Mouse (Mus musculus): ENCODE results near the gene Sh2b1. TPM values are rescaled to one million over a fixed set of nuclear protein-coding genes. Genes with fewer than 3 reads are reported as not detected.

Sh2b1 gene
- polyA plus RNA-seq (2011; ENCODE audit: insufficient read depth, insufficient read length, low read depth, missing spikeins), result 41.8 and 43.8 TPM in 2 replicates

DNA sequence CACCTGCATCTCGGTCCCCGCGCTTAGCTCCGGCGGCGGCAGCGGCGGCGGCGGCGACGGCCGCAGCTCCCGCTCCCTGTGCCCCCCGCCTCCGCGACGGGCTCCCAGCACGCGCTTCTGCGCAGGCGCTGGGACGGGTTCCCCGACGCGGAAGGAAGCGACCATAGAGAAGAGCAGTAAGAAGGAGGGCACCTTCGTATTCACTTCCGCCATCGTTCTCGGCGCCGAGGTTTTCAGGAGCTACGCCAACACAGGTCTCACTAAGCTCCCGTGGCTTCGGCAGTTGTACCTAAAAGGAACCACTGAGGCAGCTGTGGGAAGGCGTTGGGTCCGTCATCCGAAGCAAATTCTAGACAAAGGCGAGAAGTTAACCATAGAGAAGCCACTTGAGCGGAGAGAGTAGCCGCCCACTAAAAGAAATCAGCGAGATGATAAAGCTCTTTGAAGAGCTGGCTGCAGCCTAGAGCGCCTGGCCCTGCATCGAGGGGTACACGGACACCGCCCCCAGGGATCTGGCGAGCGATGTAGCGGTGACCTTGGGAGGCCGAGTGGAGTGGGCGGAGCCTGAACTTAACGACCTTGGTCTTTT, at the start of gene Sh2b1:
Gene Sh2b1, minus strand, starts transcription at position 432 of the 589 bp plus-strand sequence.
- H3K27ac ChIP-seq (ENCODE audit: insufficient read depth, low read length), result peak within 1 kb of the TSS; percentile 57
- peak; percentile 61; the same call in 1 of the 2 replicates for TF ChIP-seq EP300 (IDR thresholded peaks at IDR 0.05; ENCODE audit: insufficient read depth, low read depth, low read length)
- TF ChIP-seq POLR2A (IDR thresholded peaks at IDR 0.05; ENCODE audit: insufficient read depth, low read length), result no peak
- peak; percentile 55 for TF ChIP-seq CTCF (IDR thresholded peaks at IDR 0.05; ENCODE audit: low read depth, low read length)
- peak within 1 kb of the TSS; percentile 85 for H3K4me3 ChIP-seq (ENCODE audit: low read depth, low read length)
- H3K9ac ChIP-seq (ENCODE audit: low read depth, poor library complexity, severe bottlenecking), result peak within 1 kb of the TSS; percentile 90
- no peaks in the 10 kb centered on the region for H3K27me3 ChIP-seq (ENCODE audit: control insufficient read depth, insufficient read depth, low read length, poor library complexity, severe bottlenecking)
- no peaks in the 10 kb centered on the region for H3K9me3 ChIP-seq (replicated peaks; ENCODE audit: control insufficient read depth, insufficient read depth, low read length, poor library complexity, severe bottlenecking)
- H3K4me1 ChIP-seq (ENCODE audit: control insufficient read depth, insufficient read depth, low read length), result no peaks in the 10 kb centered on the region
- H3K36me3 ChIP-seq (ENCODE audit: control insufficient read depth, insufficient read depth, low read length, poor library complexity, severe bottlenecking), result peaks cover 8% of the 10 kb centered on the region

DNA sequence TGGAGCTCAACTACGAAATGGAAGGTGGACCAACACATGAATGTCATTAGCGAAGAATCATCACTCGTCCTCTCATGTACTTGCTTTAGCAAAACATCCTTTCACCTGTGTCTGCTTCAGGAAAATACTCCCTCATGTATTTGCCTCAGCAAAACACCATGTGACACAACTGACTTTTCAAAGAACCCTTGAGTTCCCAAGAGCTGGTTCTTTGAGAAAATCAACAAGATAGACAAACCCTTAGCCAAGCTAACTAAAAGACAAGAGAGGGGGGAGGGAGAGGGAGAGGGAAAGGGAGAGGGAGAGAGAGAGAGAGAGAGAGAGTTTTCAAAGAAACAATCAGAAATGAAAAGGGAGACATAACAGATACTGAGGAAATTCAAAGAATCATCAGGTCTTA, 48.1 kb upstream of the Sh2b1 start:
- H3K9me3 ChIP-seq (replicated peaks; ENCODE audit: control insufficient read depth, insufficient read depth, low read length, poor library complexity, severe bottlenecking), result no peaks in the 10 kb centered on the region
- no peak overlapping the region for H3K9ac ChIP-seq (ENCODE audit: low read depth, poor library complexity, severe bottlenecking)
- H3K27me3 ChIP-seq (ENCODE audit: control insufficient read depth, insufficient read depth, low read length, poor library complexity, severe bottlenecking), result no peaks in the 10 kb centered on the region
- H3K4me3 ChIP-seq (ENCODE audit: low read depth, low read length), result no peak overlapping the region
- no peaks in the 10 kb centered on the region for H3K36me3 ChIP-seq (ENCODE audit: control insufficient read depth, insufficient read depth, low read length, poor library complexity, severe bottlenecking)
- H3K4me1 ChIP-seq (ENCODE audit: control insufficient read depth, insufficient read depth, low read length), result peaks cover 5% of the 10 kb centered on the region
- H3K27ac ChIP-seq (ENCODE audit: insufficient read depth, low read length), result no peak overlapping the region
- TF ChIP-seq EP300 (IDR thresholded peaks at IDR 0.05; ENCODE audit: insufficient read depth, low read depth, low read length) (no peak), CTCF (IDR thresholded peaks at IDR 0.05; ENCODE audit: low read depth, low read length) (no peak), POLR2A (IDR thresholded peaks at IDR 0.05; ENCODE audit: insufficient read depth, low read length) (no peak)

DNA sequence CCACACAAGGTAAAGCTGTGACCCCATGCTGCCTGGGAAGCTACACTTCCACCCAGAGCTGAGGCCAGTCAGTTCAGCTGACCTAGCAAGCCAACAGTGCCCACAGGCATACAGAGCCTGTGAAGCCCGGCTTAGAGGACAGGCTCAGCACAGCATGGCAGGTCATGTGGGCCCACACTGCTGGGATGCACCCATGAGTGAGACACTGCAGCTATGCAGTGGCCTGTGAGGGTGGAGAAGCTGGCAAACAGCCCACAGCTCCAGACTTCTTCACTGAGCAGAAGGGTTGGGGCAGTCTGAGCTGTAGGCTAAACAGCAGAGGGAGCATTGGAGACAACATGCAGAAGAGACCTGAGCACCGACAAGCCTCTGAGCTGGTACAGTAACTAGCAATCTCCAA, 44.3 kb upstream of the Sh2b1 start:
- Histone ChIP-seq H3K36me3 (ENCODE audit: control insufficient read depth, insufficient read depth, low read length, poor library complexity, severe bottlenecking) (no peaks in the 10 kb centered on the region), H3K9me3 (replicated peaks; ENCODE audit: control insufficient read depth, insufficient read depth, low read length, poor library complexity, severe bottlenecking) (no peaks in the 10 kb centered on the region), H3K27ac (ENCODE audit: insufficient read depth, low read length) (no peak overlapping the region), H3K9ac (ENCODE audit: low read depth, poor library complexity, severe bottlenecking) (no peak overlapping the region), H3K4me1 (ENCODE audit: control insufficient read depth, insufficient read depth, low read length) (peaks cover 8% of the 10 kb centered on the region), H3K27me3 (ENCODE audit: control insufficient read depth, insufficient read depth, low read length, poor library complexity, severe bottlenecking) (no peaks in the 10 kb centered on the region), H3K4me3 (ENCODE audit: low read depth, low read length) (no peak overlapping the region)
- TF ChIP-seq POLR2A (IDR thresholded peaks at IDR 0.05; ENCODE audit: insufficient read depth, low read length) (no peak), EP300 (IDR thresholded peaks at IDR 0.05; ENCODE audit: insufficient read depth, low read depth, low read length) (no peak), CTCF (IDR thresholded peaks at IDR 0.05; ENCODE audit: low read depth, low read length) (no peak)

- TF ChIP-seq POLR2A (IDR thresholded peaks at IDR 0.05; ENCODE audit: insufficient read depth, low read length) (no peak), EP300 (IDR thresholded peaks at IDR 0.05; ENCODE audit: insufficient read depth, low read depth, low read length) (no peak), CTCF (IDR thresholded peaks at IDR 0.05; ENCODE audit: low read depth, low read length) (no peak)
- Histone ChIP-seq H3K4me3 (ENCODE audit: low read depth, low read length) (no peak overlapping the region), H3K27me3 (ENCODE audit: control insufficient read depth, insufficient read depth, low read length, poor library complexity, severe bottlenecking) (no peaks in the 10 kb centered on the region)
These were observed 43.2 kb upstream of the Sh2b1 start for GRCm38 (mm10) chr7:126518261-126518941.

GRCm38 (mm10) chr7:126511287-126511686, 36.1 kb upstream of the Sh2b1 start:
- Histone ChIP-seq H3K36me3 (ENCODE audit: control insufficient read depth, insufficient read depth, low read length, poor library complexity, severe bottlenecking) (no peaks in the 10 kb centered on the region), H3K27me3 (ENCODE audit: control insufficient read depth, insufficient read depth, low read length, poor library complexity, severe bottlenecking) (no peaks in the 10 kb centered on the region), H3K4me1 (ENCODE audit: control insufficient read depth, insufficient read depth, low read length) (no peaks in the 10 kb centered on the region), H3K9ac (ENCODE audit: low read depth, poor library complexity, severe bottlenecking) (no peak overlapping the region), H3K27ac (ENCODE audit: insufficient read depth, low read length) (no peak overlapping the region), H3K9me3 (replicated peaks; ENCODE audit: control insufficient read depth, insufficient read depth, low read length, poor library complexity, severe bottlenecking) (no peaks in the 10 kb centered on the region), H3K4me3 (ENCODE audit: low read depth, low read length) (no peak overlapping the region)
- TF ChIP-seq CTCF (IDR thresholded peaks at IDR 0.05; ENCODE audit: low read depth, low read length) (no peak), POLR2A (IDR thresholded peaks at IDR 0.05; ENCODE audit: insufficient read depth, low read length) (no peak), EP300 (IDR thresholded peaks at IDR 0.05; ENCODE audit: insufficient read depth, low read depth, low read length) (no peak)

More at GRCm38 (mm10) chr7:126518261-126518941, 43.2 kb upstream of the Sh2b1 start:
- H3K36me3 ChIP-seq (ENCODE audit: control insufficient read depth, insufficient read depth, low read length, poor library complexity, severe bottlenecking), result no peaks in the 10 kb centered on the region
- H3K9ac ChIP-seq (ENCODE audit: low read depth, poor library complexity, severe bottlenecking), result no peak overlapping the region
- H3K27ac ChIP-seq (ENCODE audit: insufficient read depth, low read length), result no peak overlapping the region
- no peaks in the 10 kb centered on the region for H3K9me3 ChIP-seq (replicated peaks; ENCODE audit: control insufficient read depth, insufficient read depth, low read length, poor library complexity, severe bottlenecking)
- H3K4me1 ChIP-seq (ENCODE audit: control insufficient read depth, insufficient read depth, low read length), result peaks cover 8% of the 10 kb centered on the region

All from ES-Bruce4 (cell line).